Mouse (Mus musculus) kidney, embryonic 15.5 days (tissue): ENCODE data around the gene 2610528J11Rik. TPM values are rescaled to one million over a fixed set of nuclear protein-coding genes. Genes with fewer than 3 reads are reported as not detected.
"Not testable (repeated sequence)": the region's sequence is repeated elsewhere in the genome, so short reads cannot be mapped to it uniquely, and the experiment has no call there.

Experiments
- ATAC-seq: fragments of 200-750 bp; cut with Nextera tagmentation; replicated peaks from 2 replicates; pipeline ENCODE4 v1.8.0; 2017; ENCODE audit warnings: moderate TSS enrichment; ENCODE audit not compliant: low FRiP score
- H3K27ac ChIP-seq: fragments of 300-500 bp; sonication (generic); 2 replicates; pipeline ENCODE4 v1.5.1; 2015; ENCODE audit warnings: mild to moderate bottlenecking, inconsistent platforms
- H3K27me3 ChIP-seq: fragments of 300-500 bp; sonication (generic); 2 replicates; pipeline ENCODE4 v1.6.1; 2015; ENCODE audit warnings: inconsistent platforms
- H3K36me3 ChIP-seq: fragments of 300-500 bp; sonication (generic); 2 replicates; pipeline ENCODE4 v1.6.1; 2015; ENCODE audit warnings: inconsistent platforms
- H3K4me1 ChIP-seq: fragments of 300-500 bp; sonication (generic); 2 replicates; pipeline ENCODE4 v1.6.1; 2015; ENCODE audit warnings: inconsistent platforms
- H3K4me2 ChIP-seq: fragments of 300-500 bp; sonication (generic); 2 replicates; pipeline ENCODE4 v1.6.1; 2015; ENCODE audit warnings: moderate library complexity, mild to moderate bottlenecking, inconsistent platforms
- H3K4me3 ChIP-seq: fragments of 300-500 bp; sonication (generic); replicated peaks from 2 replicates; pipeline ENCODE4 v1.5.1; 2015; ENCODE audit warnings: mild to moderate bottlenecking, inconsistent platforms
- H3K9ac ChIP-seq: fragments of 300-500 bp; sonication (generic); 2 replicates; pipeline ENCODE4 v1.6.1; 2015; ENCODE audit warnings: mild to moderate bottlenecking, inconsistent platforms
- H3K9me3 ChIP-seq: fragments of 300-500 bp; sonication (generic); replicated peaks from 2 replicates; pipeline ENCODE4 v1.6.1; 2016; ENCODE audit warnings: inconsistent platforms
- WGBS: fragments of 180-500 bp; shearing (Covaris S2); methylation state at CpG from one replicate; pipeline ENCODE4 v1.1.7; 2015; ENCODE audit warnings: mixed read lengths; 5-methylcytosine and 5-hydroxymethylcytosine counted together
- polyA plus RNA-seq: library from polyadenylated mRNA; unstranded; fragments of >200 nt; fragmentation: Nextera tagmentation; extraction: Ambion mirVana; gene quantifications from 2 replicates; pipeline ENCODE4 v1.2.1, GENCODE M21; 2015

Gene 2610528J11Rik
- 21.4 and 21.7 TPM in 2 replicates for polyA plus RNA-seq

DNA sequence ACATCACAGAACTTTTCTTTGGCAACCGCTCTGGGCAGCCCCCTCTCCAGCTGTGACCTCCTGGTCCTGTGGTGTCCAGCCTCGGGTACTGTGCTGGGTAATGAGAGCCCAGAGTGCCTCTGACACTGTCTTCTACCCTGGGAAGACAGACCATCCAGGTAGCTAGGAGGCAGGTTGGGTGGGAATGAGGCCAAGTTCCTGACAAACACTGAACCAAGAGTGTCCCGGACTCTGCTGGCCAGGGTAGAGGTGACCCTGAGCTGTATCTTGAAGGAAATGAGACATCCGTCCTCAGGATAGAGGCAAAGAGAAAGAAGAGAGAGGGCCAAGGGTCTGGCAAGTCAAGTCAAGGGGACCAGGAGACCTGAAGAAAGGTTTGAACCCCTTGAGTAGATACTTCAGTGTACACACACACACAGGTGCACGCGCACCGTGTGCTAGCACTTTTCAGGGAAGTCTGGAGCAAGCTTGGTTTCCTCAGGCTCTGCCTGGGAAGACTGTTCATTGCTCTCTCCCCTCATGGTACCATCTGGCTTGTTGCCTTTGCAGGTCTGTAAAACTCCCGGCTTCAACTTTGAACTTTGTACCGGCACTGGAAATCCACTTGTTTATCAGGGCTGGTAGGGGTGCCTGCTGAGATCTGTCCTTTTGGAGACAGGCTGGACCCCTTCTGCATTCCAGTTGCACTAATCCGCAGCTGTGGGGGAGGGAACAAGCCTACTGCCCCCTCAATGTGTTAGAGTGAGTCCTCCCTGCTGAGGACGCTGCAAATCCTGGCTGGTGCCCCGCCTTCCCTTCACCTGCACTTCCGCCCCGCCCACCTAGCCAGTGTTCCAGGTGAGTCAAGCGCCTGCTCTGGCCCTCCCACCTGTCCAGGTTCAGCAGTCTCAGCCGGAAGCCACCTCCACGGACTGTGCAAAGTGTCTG is at the start of gene 2610528J11Rik:
Gene 2610528J11Rik, plus strand, starts transcription at position 592 of the 927 bp plus-strand sequence.
- Histone ChIP-seq H3K27ac (peak within 1 kb of the TSS; percentile 74), H3K27me3 (no peaks in the 10 kb centered on the region), H3K4me1 (peaks cover 15% of the 10 kb centered on the region), H3K4me3 (peak within 1 kb of the TSS; percentile 36), H3K4me2 (peak within 1 kb of the TSS; percentile 46), H3K36me3 (no peaks in the 10 kb centered on the region), H3K9me3 (no peaks in the 10 kb centered on the region), H3K9ac (no peak within 1 kb of the TSS)
- peak; percentile 69 for ATAC-seq
- WGBS = 46% methylated on average over 17 of the region's 17 CpGs

DNA sequence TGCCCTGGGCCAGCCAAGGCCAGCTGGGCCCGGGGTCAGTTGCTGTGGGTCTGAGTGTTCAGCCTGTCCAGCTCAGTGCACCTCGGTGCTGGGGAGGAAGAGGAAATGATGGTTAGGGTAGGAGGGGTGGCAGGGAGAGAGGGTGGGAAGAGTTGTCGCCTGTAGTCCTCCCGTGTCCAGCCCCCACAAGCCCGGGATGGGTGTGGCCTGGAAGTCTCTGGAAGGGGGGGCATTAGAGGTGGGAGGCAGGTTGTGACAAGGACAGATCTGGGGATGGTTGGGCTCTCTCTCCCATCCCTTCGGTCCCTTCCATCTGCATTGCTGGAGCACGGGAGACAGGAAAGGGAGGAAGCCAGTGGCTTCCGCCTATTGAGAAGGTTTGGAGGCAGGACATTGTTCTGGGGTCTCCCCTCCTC is 37.1 kb upstream of the 2610528J11Rik start, which contains the start of gene Tie1:
Gene Tie1, minus strand, starts transcription at position 345 of the 416 bp plus-strand sequence.
- peaks cover 11% of the 10 kb centered on the region for H3K4me1 ChIP-seq
- 64% methylated on average over 8 of the region's 8 CpGs for WGBS
- peak within 1 kb of the TSS; percentile 24 for H3K4me2 ChIP-seq
- no peaks in the 10 kb centered on the region for H3K36me3 ChIP-seq
- no peak within 1 kb of the TSS for H3K27ac ChIP-seq
- H3K27me3 ChIP-seq = no peaks in the 10 kb centered on the region
- no peak within 1 kb of the TSS for H3K9ac ChIP-seq
- H3K9me3 ChIP-seq = no peaks in the 10 kb centered on the region
- peak within 1 kb of the TSS; percentile 31 for H3K4me3 ChIP-seq
- peak; percentile 82 for ATAC-seq

DNA sequence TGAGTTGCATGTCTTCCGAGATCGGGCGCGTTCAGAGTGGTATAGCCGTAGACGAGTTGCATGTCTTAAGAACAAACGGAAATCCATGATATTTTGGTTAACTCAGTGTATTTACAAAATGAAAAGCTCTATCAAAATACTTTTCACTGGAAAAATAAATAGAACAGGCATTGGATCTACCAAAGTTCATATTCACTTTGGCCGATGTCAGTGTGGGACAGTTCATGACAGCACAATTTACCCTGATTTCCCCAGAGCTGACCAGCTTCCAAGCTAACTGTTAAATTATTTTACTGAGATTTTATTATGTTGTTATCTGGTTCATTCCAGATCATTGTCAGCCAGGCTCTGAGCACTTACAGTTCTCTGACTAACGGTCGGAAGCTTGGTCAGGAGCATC is 36.3 kb upstream of the 2610528J11Rik start:
- Histone ChIP-seq H3K27ac (no peak overlapping the region), H3K9ac (no peak overlapping the region), H3K27me3 (no peaks in the 10 kb centered on the region), H3K4me1 (peaks cover 11% of the 10 kb centered on the region), H3K36me3 (no peaks in the 10 kb centered on the region), H3K4me2 (no peak overlapping the region), H3K4me3 (no peak overlapping the region), H3K9me3 (no peaks in the 10 kb centered on the region)
- ATAC-seq = no peak
- 90% methylated on average over 10 of the region's 10 CpGs for WGBS

DNA sequence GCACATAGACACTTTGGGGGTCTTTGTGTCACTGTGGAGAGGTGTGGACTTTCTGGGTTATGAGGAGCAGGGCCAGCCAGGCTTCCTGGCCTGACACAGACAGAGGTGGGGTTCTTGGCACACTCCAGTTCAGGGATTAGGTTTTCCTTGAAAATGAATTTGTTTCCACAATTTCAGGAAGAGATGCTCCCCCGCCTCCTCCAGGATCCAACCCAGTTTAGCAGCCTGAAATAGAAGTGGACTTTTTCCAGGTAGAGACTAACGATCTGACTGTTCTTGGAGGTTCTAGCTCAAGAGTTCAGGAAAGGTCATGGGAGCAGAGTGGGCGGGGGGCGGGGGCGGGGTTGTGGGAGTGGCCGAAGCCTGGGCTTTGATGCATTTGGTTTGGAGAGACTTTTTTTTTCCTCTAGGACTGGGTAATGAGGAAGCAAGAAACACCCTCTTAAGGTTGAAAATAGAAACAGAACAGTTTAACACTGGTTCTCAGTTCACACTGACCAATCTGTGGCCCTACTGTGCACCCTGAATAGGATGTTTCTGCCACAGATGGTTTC is 26.6 kb upstream of the 2610528J11Rik start:
- Histone ChIP-seq H3K27ac (no peak overlapping the region), H3K4me3 (no peak overlapping the region), H3K27me3 (no peaks in the 10 kb centered on the region), H3K9me3 (no peaks in the 10 kb centered on the region), H3K36me3 (no peaks in the 10 kb centered on the region), H3K4me1 (no peaks in the 10 kb centered on the region), H3K4me2 (no peak overlapping the region), H3K9ac (no peak overlapping the region)
- WGBS = 28% methylated on average over 6 of the region's 6 CpGs
- no peak for ATAC-seq

DNA sequence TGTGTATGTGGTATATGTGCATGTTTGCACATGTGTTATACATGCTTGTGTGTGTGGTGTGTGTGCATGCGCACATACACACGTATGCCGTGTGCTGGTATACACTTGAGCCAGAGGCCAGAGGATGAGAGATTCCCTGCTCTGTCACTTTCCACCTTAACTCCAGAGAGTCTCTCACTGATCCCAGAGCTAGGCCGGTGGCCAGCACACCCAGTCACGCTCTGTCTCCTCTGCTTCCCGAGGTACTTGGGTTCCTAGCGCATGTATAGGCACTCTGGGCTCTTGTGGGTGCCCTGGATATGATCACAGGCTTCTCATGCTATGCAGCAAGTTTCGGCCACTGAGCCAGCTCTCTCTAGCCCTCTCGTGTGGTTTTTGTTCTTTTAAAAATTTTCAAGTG is 26.0 kb upstream of the 2610528J11Rik start:
- no peak overlapping the region for H3K4me3 ChIP-seq
- no peak overlapping the region for H3K27ac ChIP-seq
- H3K4me1 ChIP-seq = no peaks in the 10 kb centered on the region
- ATAC-seq = no peak
- WGBS = 57% methylated on average over 9 of the region's 9 CpGs
- no peaks in the 10 kb centered on the region for H3K9me3 ChIP-seq
- H3K4me2 ChIP-seq = no peak overlapping the region
- no peaks in the 10 kb centered on the region for H3K27me3 ChIP-seq
- no peak overlapping the region for H3K9ac ChIP-seq
- no peaks in the 10 kb centered on the region for H3K36me3 ChIP-seq

DNA sequence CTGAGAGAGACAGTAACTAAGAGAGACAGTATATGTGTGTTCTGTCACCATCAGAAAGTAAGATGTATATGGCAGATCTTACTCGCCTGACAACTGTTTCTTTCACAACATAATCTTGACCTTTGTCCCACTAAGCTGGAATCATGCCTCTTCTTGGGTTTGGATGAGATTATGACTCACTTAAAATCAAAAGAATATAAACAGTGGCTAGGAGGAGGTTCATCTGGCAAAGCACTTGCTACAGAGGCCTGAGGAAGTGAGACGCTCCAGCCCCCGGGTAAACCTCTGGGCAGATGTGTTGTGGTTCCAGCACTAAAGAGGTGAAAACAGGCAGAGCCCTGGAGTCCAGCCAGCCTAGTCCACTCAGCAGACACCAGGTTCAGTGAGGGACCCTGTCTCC is 21.2 kb upstream of the 2610528J11Rik start:
- H3K9ac ChIP-seq = no peak overlapping the region
- H3K27ac ChIP-seq = no peak overlapping the region
- no peaks in the 10 kb centered on the region for H3K9me3 ChIP-seq
- H3K4me1 ChIP-seq = 0 out of 2 replicates have a peak, but pooled peaks cover 5% of the 10 kb centered on the region
- ATAC-seq = no peak
- H3K27me3 ChIP-seq = no peaks in the 10 kb centered on the region
- 65% methylated on average over 3 of the region's 3 CpGs for WGBS
- no peak overlapping the region for H3K4me3 ChIP-seq
- H3K4me2 ChIP-seq = no peak overlapping the region
- no peaks in the 10 kb centered on the region for H3K36me3 ChIP-seq

DNA sequence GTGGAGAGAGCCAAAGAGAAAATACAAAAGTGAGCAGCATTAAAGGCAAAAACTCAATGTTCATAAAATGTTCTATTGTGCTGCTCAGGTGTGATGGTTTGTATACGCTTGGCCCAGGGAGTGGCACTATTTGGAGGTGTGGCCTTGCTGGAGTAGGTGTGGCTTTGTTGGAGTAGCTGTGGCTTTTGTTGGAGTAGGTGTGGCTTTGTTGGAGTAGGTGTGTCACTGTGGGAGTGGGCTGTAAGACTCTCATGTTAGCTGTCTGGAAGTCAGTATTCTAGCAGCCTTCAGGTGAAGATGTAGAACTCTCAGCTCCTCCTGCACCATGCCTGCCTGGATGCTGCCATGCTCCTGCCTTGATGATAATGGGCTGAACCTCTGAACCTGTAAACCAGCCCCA is 19.6 kb upstream of the 2610528J11Rik start:
- H3K9ac ChIP-seq, H3K4me2 ChIP-seq, H3K4me1 ChIP-seq, ATAC-seq, H3K27me3 ChIP-seq, H3K9me3 ChIP-seq, H3K27ac ChIP-seq, H3K4me3 ChIP-seq, H3K36me3 ChIP-seq: not testable (repeated sequence)
- 83% methylated on average over 1 of the region's 1 CpGs for WGBS

DNA sequence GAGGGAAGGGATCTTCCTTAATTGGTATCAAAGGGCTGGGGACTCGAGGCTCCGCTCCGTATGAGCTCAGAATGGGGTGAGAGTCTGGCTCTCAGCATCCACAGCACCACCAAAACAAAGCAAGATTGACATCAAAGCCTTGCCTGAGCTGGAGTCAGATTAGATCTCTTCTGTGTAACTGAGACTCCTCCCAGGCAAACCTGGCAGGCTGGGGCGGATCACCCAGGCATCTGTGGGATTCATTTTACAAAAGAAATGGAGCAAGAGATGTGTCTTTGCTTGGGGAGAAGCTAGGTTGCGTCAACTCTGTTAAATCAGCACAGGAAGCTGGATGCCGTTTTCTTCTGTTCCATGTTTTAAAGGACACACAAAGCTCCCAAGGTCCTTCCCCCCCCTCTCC is 17.7 kb upstream of the 2610528J11Rik start:
- 0 out of 2 replicates have a peak, but pooled peaks cover 5% of the 10 kb centered on the region for H3K4me1 ChIP-seq
- 14% methylated on average over 6 of the region's 6 CpGs for WGBS
- H3K9ac ChIP-seq = no peak overlapping the region
- no peak overlapping the region for H3K27ac ChIP-seq
- no peaks in the 10 kb centered on the region for H3K36me3 ChIP-seq
- no peak for ATAC-seq
- H3K4me2 ChIP-seq = no peak overlapping the region
- no peak overlapping the region for H3K4me3 ChIP-seq
- H3K27me3 ChIP-seq = no peaks in the 10 kb centered on the region
- no peaks in the 10 kb centered on the region for H3K9me3 ChIP-seq

DNA sequence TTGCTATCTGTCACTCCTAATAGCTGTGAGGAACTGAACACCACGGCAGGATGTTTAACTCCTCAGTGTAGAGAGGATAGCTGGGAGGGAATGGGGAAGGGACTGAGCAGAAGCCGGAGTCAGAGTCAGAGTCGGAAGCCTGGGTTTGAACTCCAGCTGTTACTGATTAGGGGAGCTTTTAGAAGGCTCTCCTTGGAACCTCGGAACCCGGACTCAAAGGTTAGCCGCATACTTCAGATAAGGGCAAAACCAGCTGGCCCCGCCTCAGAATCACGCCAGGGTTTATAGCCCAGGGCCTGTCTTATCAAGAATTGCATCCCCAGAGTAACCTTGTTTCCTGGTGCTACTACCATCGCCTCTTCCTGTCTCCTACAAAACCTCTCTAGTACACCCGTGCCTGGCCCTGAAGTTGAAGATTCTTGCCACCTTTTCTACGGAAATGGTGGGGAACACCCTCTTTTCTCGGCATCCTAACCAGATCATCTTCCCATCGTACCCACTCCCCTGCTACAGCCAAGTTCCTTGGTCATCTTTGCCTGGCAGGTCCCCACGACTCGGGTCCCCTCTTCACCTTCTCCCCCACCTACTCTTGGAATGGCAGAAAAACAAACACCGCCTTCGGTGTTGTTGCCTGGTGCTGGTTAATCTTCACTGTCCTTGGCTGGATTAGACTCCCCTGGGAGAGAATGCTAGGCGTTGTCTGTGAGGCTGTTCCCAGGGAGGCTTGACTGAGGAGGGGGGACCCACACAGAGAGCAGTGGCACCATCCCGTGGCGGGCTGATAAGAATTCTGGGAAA is 9.9 kb upstream of the 2610528J11Rik start:
- no peaks in the 10 kb centered on the region for H3K36me3 ChIP-seq
- H3K27me3 ChIP-seq = peaks cover 5% of the 10 kb centered on the region; the same call in 1 of the 2 replicates
- no peak overlapping the region for H3K27ac ChIP-seq
- no peaks in the 10 kb centered on the region for H3K9me3 ChIP-seq
- peak; percentile 46; the same call in 1 of the 2 replicates for ATAC-seq
- H3K9ac ChIP-seq = no peak overlapping the region
- 0 out of 2 replicates have a peak overlapping the region, but pooled peaks have one; percentile 5 for H3K4me2 ChIP-seq
- H3K4me1 ChIP-seq = peaks cover 12% of the 10 kb centered on the region
- no peak overlapping the region for H3K4me3 ChIP-seq
- 26% methylated on average over 20 of the region's 20 CpGs for WGBS

DNA sequence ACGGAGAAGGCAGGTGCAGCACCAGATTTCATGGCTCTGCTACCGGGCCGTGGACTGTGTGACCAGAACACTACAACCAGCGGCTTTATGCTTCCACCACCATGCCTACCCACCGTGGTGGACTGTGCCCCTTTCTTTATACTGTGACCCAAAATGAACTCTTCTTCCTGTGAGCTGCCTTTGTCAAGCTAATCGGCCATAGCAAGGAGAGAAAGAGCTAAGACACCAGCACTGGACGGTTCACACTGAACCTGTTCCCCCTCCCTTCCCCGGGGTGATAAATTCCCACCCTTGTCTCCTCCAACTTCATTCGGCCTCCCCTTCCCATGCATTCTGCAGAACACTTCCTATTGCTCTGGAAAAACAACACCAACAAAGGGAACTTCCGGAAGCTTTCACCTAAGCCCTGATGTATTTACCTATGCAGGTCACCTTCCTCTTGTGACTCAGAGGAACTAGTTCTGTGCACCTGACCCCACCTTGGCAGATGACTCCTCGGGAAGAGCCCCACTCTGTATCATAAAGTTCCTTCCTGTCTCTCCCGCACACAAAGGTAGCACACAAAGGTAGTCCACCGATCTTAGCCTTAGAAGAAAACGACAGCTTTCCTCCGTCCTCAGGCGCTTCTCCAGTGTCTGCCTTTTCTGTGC is 9.2 kb upstream of the 2610528J11Rik start:
- peaks cover 12% of the 10 kb centered on the region for H3K4me1 ChIP-seq
- 0 out of 2 replicates have a peak overlapping the region, but pooled peaks have one; percentile 5 for H3K4me2 ChIP-seq
- ATAC-seq = 0 out of 2 replicates have a peak, but pooled peaks have one; percentile 36
- H3K36me3 ChIP-seq = no peaks in the 10 kb centered on the region
- no peak overlapping the region for H3K27ac ChIP-seq
- no peaks in the 10 kb centered on the region for H3K9me3 ChIP-seq
- H3K9ac ChIP-seq = no peak overlapping the region
- 40% methylated on average over 16 of the region's 16 CpGs for WGBS
- peaks cover 5% of the 10 kb centered on the region; the same call in 1 of the 2 replicates for H3K27me3 ChIP-seq
- no peak overlapping the region for H3K4me3 ChIP-seq

DNA sequence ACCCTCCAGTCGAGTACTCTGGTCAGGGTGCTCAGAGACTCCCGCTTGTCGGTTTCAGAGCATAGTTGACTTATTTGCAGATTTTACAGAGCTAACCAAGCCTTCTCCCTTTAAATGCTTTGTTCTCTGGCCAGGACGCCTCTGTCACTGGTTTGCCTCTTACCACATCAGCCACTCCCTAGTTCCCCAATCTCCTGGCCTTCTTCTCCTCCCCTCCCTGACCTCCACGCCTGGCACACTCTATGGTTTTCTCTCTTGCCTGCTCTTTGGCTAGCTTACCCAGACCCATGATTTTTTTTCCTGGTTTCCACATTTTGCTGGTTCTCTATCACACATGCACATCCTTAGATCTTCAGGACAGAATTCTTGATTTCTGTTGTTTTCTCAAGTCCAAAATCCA is 8.6 kb upstream of the 2610528J11Rik start:
- no peak overlapping the region for H3K9ac ChIP-seq
- H3K27ac ChIP-seq = no peak overlapping the region
- no peak overlapping the region for H3K4me3 ChIP-seq
- no peaks in the 10 kb centered on the region for H3K9me3 ChIP-seq
- H3K36me3 ChIP-seq = no peaks in the 10 kb centered on the region
- no peak for ATAC-seq
- WGBS = 73% methylated on average over 5 of the region's 5 CpGs
- peaks cover 12% of the 10 kb centered on the region for H3K4me1 ChIP-seq
- H3K27me3 ChIP-seq = peaks cover 5% of the 10 kb centered on the region; the same call in 1 of the 2 replicates
- H3K4me2 ChIP-seq = no peak overlapping the region
